Mouse (Mus musculus) embryonic facial prominence, embryonic 14.5 days (tissue): ENCODE data around the gene Src. TPM values are rescaled to one million over a fixed set of nuclear protein-coding genes. Genes with fewer than 3 reads are reported as not detected.

Experiments
- ATAC-seq: fragments of 200-750 bp; cut with Nextera tagmentation; 2 replicates; pipeline ENCODE4 v1.8.0; 2017; ENCODE audit warnings: low read depth, moderate number of reproducible peaks, moderate TSS enrichment
- DNase-seq: peaks from one replicate; pipeline ENCODE4 v3.0.0-alpha.2; 2015; ENCODE audit warnings: low spot score
- H3K27ac ChIP-seq: fragments of 300-500 bp; sonication (generic); replicated peaks from 2 replicates; pipeline ENCODE4 v1.5.1; 2014; ENCODE audit warnings: low read depth, mild to moderate bottlenecking, low read length, moderate library complexity
- H3K27me3 ChIP-seq: fragments of 300-500 bp; sonication (generic); replicated peaks from 2 replicates; pipeline ENCODE4 v1.6.1; 2014; ENCODE audit warnings: low read length; ENCODE audit not compliant: control insufficient read depth, insufficient read depth
- H3K36me3 ChIP-seq: fragments of 300-500 bp; sonication (generic); 2 replicates; pipeline ENCODE4 v1.6.1; 2014; ENCODE audit warnings: low read length, mixed read lengths; ENCODE audit not compliant: control insufficient read depth, insufficient read depth
- H3K4me1 ChIP-seq: fragments of 300-500 bp; sonication (generic); 2 replicates; pipeline ENCODE4 v1.6.1; 2014; ENCODE audit warnings: antibody characterized with exemption, low read length; ENCODE audit not compliant: control insufficient read depth, insufficient read depth
- H3K4me2 ChIP-seq: fragments of 300-500 bp; sonication (generic); 2 replicates; pipeline ENCODE4 v1.6.1; 2014; ENCODE audit warnings: low read depth, mild to moderate bottlenecking, low read length, moderate library complexity, mixed read lengths
- H3K4me3 ChIP-seq: fragments of 300-500 bp; sonication (generic); 2 replicates; pipeline ENCODE4 v1.5.1; 2014; ENCODE audit warnings: low read depth, mild to moderate bottlenecking, low read length
- H3K9ac ChIP-seq: fragments of 300-500 bp; sonication (generic); 2 replicates; pipeline ENCODE4 v1.6.1; 2014; ENCODE audit warnings: low read depth, mild to moderate bottlenecking, low read length, moderate library complexity, mixed read lengths
- H3K9me3 ChIP-seq: fragments of 300-500 bp; sonication (generic); 2 replicates; pipeline ENCODE4 v1.6.1; 2016; ENCODE audit warnings: low read length; ENCODE audit not compliant: control insufficient read depth
- WGBS: fragments of 180-500 bp; shearing (Covaris S2); extraction: QIAGEN DNeasy Blood & Tissue Kit; methylation state at CpG from one replicate; pipeline ENCODE4 v1.1.7; 2014; 5-methylcytosine and 5-hydroxymethylcytosine counted together
- polyA plus RNA-seq: library from polyadenylated mRNA; unstranded; fragments of >200 nt; fragmentation: Nextera tagmentation; extraction: Ambion mirVana; gene quantifications from 2 replicates; pipeline ENCODE4 v1.2.1, GENCODE M21; 2014

The Src gene
- polyA plus RNA-seq, 1 experiment from 2014 or later = 12.6 TPM

DNA sequence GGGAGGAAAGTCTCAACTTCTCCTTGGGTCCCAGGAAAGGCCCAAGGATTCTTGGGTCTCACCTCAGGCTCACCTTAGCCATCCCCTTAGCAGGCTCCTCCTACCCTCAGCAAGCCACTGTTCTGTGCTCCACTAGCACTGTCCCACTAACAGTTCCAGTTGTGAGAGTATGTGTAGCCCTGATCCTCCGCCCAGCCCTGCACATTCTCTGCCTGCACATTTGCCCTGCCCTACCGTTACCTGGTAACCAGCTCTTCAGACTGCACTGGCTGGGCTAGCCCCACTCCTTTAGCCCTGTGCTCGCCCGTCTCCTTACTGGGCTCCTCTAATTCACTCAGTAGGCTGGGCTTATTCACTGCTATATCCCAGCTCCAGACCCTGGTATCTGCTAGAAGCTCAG is 2.2 kb downstream of the Src start:
- no peaks in the 10 kb centered on the region for H3K27me3 ChIP-seq
- 81% methylated on average over 4 of the region's 4 CpGs for WGBS
- H3K9me3 ChIP-seq = no peaks in the 10 kb centered on the region
- no peak overlapping the region for H3K4me3 ChIP-seq
- no peak overlapping the region for H3K9ac ChIP-seq
- DNase-seq (no peak), ATAC-seq (no peak)
- no peaks in the 10 kb centered on the region for H3K36me3 ChIP-seq
- H3K4me2 ChIP-seq = no peak overlapping the region
- H3K4me1 ChIP-seq = peaks cover 17% of the 10 kb centered on the region
- H3K27ac ChIP-seq = no peak overlapping the region

DNA sequence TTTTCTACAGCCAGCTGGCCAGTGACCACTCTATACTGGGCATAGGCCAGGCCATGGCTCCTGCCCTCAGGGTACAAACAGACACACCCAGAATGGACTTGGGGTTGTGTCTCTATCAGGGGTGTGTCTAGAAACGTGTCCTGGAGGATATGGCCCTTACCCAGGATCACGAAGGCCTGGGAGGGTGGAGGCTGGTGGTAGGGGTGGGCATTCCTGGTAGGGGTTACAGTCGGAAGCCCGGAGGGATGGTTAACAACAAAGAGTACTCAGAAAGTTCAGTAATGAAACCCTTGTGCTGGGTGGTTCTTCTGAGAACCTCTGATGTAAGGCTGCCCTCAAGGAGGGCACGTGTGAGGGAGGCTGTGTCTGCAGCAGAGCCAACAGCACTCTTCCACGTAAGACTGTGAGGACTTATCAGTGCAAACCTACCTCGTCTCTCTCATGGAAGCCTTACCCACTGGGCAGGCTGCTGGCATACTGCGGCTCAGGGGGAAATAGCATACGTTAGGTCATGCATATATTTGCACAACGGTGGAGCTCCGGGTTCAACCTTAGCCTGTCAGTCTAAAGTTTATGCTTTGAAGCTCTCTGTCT is 3.9 kb downstream of the Src start:
- H3K9ac ChIP-seq = no peak overlapping the region
- no peak for DNase-seq

DNA sequence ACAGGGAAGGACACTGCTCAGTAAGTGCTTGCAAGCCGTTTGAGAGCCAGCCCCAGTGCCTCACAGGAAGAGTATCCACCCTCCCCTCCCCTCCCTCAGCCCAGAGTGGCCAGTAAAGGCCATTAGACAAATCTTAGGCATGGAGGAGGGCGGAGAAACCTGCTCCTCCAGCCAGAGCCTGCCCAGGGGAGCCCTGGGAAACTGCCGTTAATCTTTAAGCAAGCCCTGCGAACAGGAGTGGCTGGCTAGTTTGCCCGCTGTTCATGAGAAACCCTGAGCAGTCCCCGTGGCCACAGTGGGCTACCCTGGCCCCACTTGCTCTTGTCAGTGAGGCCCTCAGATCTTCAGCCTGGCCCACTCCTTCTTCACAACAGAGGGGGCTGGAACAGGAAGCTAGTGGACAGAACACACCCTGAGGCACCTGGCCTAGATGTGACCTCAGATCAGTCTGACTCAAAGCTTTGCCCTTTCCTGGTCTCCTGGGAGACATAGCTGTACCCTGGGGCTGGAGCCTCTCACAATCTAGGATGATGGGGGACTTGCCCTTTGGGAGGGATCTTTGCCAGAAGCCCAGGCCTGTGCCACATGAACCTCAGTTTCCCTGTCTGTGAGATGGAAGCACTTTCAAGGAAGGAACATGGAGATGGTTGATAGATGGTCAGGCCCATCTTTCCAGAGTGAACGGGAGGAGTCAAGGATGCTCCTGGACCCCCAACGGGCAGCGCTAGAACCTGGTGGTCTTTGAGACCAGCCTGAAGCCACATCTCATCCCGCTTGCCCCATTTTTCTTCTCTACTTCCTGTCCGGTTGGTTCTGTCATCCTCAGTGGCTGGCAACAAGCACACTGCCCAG is 4.8 kb downstream of the Src start:
- Histone ChIP-seq H3K9me3 (no peaks in the 10 kb centered on the region), H3K4me3 (peak overlapping the region; percentile 89), H3K27ac (peak overlapping the region; percentile 94; the same call in 1 of the 2 replicates), H3K9ac (peak overlapping the region; percentile 97), H3K36me3 (0 out of 2 replicates have a peak, but pooled peaks cover 6% of the 10 kb centered on the region), H3K4me2 (peak overlapping the region; percentile 89), H3K27me3 (no peaks in the 10 kb centered on the region), H3K4me1 (peaks cover 22% of the 10 kb centered on the region)
- DNase-seq (peak; percentile 56), ATAC-seq (0 out of 2 replicates have a peak, but pooled peaks have one; percentile 9)
- WGBS = 44% methylated on average over 11 of the region's 11 CpGs

More for the DNA sequence above, 3.9 kb downstream of the Src start:
- Histone ChIP-seq H3K27me3 (no peaks in the 10 kb centered on the region), H3K4me3 (no peak overlapping the region), H3K4me2 (no peak overlapping the region), H3K36me3 (no peaks in the 10 kb centered on the region), H3K4me1 (peaks cover 22% of the 10 kb centered on the region), H3K9me3 (no peaks in the 10 kb centered on the region), H3K27ac (no peak overlapping the region; the same call in 1 of the 2 replicates)
- WGBS = 55% methylated on average over 11 of the region's 11 CpGs
- ATAC-seq = no peak

DNA sequence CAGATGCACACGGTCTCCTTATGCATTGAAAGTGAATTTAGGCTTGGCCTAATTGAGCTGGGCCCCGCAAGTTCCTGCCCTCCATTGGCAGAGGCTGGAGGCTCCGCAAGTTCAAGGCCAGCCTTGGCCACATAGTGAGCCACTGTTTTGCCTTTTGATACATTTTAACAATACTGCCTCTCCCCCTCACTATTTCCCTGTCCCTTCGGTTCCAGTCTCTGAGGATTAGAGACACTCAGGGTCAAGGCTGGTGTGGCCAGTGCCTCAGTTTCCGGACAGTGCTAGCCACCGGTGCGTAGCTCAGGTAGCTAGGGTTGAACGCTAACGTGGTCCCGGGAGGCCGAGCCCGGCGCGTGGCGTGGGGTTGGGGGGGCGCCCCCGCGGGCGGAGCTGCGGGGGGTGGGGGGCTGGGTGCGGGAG is 5.5 kb downstream of the Src start:
- no peak for DNase-seq
- H3K9me3 ChIP-seq = no peaks in the 10 kb centered on the region
- 10% methylated on average over 16 of the region's 21 CpGs for WGBS
- H3K9ac ChIP-seq = peak overlapping the region; percentile 97
- peaks cover 20% of the 10 kb centered on the region for H3K4me1 ChIP-seq
- H3K27ac ChIP-seq = peak overlapping the region; percentile 94
- H3K4me2 ChIP-seq = peak overlapping the region; percentile 89
- H3K36me3 ChIP-seq = peaks cover 13% of the 10 kb centered on the region; the same call in 1 of the 2 replicates
- no peaks in the 10 kb centered on the region for H3K27me3 ChIP-seq
- peak overlapping the region; percentile 89 for H3K4me3 ChIP-seq
- ATAC-seq = no peak; the same call in 1 of the 2 replicates

DNA sequence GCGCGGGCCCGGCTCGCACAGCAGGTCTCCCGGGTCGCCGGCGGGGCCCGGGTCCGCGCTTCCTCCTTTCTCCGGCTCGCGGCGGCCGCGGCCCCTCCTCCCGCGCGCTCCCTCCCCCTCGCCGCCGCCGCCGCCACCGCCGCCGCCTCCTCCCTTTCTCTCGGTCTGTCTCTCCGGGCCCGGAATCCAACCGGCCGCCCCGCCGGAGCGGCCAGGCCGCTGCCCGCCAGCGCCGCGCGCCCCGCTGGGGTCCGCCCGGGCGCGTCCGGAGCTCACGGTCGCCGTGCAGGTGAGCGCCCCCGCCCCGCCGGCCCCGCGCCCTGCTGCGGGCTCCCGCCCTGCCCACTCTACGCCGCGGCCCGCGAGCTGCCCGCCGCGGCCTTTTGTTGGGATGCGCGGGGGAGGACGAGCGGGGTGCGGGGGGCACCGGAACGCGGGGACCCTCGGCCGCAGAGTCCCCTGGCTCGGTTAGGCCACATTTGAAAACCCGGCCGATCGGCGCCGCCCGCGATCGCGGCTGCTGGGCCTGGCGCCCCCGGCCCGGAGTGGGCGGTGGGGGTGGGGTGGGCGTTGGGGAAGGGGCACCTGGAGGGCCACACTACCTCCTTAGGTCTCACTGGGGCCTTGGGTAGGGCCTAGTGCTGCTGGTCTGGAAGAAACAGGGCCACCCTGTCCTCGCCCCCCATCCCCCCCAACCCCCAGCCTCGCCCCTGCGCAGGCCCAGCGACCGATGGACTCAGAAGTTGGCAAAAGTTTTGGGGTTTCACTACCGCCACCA is 6.1 kb downstream of the Src start:
- Histone ChIP-seq H3K27ac (peak overlapping the region; percentile 94), H3K4me3 (peak overlapping the region; percentile 89), H3K9ac (peak overlapping the region; percentile 97), H3K27me3 (no peaks in the 10 kb centered on the region), H3K4me2 (peak overlapping the region; percentile 89), H3K36me3 (peaks cover 16% of the 10 kb centered on the region; the same call in 1 of the 2 replicates), H3K4me1 (peaks cover 18% of the 10 kb centered on the region), H3K9me3 (no peaks in the 10 kb centered on the region)
- ATAC-seq (no peak; the same call in 1 of the 2 replicates), DNase-seq (no peak)
- WGBS = 14% methylated on average over 13 of the region's 98 CpGs

DNA sequence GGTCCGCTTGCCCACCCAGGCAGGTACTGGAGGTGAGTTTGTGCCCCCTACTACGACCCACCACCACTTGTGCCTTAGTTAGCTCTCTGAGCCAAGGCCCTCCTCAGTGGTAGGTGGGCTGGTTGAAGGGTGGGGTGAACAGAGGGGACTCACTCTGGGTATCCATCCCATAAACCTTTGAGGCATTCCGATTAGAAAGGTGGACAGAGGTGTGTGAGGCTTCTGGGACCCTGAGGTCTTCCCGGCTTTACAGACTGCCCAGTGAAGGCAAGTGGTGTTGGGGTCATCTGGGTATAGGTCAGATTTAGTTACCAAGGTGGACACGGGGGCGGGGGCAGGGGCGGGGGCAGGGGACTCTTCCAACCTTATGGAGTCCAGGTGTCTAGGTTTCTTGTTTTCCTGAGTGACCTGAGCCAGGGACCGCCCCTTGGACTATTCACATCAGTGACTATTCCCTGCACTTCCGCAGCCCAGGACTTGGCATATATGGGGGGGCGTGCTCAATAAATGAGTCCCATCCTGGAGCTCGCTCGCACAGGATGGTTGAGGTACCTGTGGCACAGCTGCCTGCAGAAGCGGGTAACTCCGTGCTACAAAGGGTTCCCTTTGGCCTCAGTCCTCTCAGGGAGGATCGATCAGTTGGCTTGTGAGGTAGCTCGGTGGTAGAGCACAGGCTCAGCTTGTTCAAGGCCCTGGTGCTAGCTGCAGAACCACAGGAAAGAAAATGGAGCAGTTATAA is 6.8 kb downstream of the Src start:
- Histone ChIP-seq H3K4me3 (peak overlapping the region; percentile 89), H3K27me3 (no peaks in the 10 kb centered on the region), H3K4me1 (peaks cover 23% of the 10 kb centered on the region), H3K9me3 (no peaks in the 10 kb centered on the region), H3K36me3 (peaks cover 16% of the 10 kb centered on the region; the same call in 1 of the 2 replicates), H3K4me2 (peak overlapping the region; percentile 89), H3K27ac (peak overlapping the region; percentile 94), H3K9ac (peak overlapping the region; percentile 97)
- WGBS = 50% methylated on average over 16 of the region's 16 CpGs
- DNase-seq (no peak), ATAC-seq (no peak)

DNA sequence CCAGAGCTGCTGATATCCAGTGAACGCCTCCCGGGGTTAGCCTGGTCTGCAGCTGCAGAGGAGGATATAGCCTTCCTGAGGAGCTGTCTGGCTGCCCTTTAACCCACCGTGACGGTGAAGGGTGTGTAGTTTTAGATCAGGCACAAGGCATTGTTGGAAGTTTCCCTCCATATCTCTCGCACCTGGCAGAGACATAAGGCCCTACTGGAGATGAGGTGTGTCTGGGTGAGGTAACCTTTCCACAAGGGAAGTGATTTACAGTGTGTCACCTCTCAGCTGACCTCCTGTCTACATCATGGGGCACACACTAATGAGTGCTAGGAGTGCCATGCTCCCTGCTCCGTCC is 7.4 kb downstream of the Src start:
- ATAC-seq = no peak

More for the DNA sequence above, 7.4 kb downstream of the Src start:
- Histone ChIP-seq H3K27me3 (no peaks in the 10 kb centered on the region), H3K4me1 (peaks cover 23% of the 10 kb centered on the region), H3K9ac (peak overlapping the region; percentile 97; the same call in 1 of the 2 replicates), H3K27ac (peak overlapping the region; percentile 94; the same call in 1 of the 2 replicates), H3K4me3 (peak overlapping the region; percentile 89; the same call in 1 of the 2 replicates), H3K4me2 (peak overlapping the region; percentile 89), H3K36me3 (peaks cover 16% of the 10 kb centered on the region; the same call in 1 of the 2 replicates), H3K9me3 (no peaks in the 10 kb centered on the region)
- no peak for DNase-seq
- 73% methylated on average over 6 of the region's 6 CpGs for WGBS
